Mouse (Mus musculus): ENCODE data around the gene Serpinb6d. TPM values are rescaled to one million over a fixed set of nuclear protein-coding genes. Genes with fewer than 3 reads are reported as not detected.

The Serpinb6d gene
- total RNA-seq (2021): not detected
- long read RNA-seq, experiment 1: 0 reads
- long read RNA-seq, experiment 2: 0 reads

GRCm38 (mm10) chr13:33661105-33661504 lies at the start of gene Serpinb6d:
Gene Serpinb6d, plus strand, starts transcription at chr13:33661405.
- DNase-seq: no peak

GRCm38 (mm10) chr13:33622921-33623320 lies 38.3 kb upstream of the Serpinb6d start:
- no peak for DNase-seq

GRCm38 (mm10) chr13:33642540-33642939 lies 18.7 kb upstream of the Serpinb6d start:
- no peak for DNase-seq

GRCm38 (mm10) chr13:33662550-33662949 lies 1.3 kb downstream of the Serpinb6d start:
- DNase-seq: no peak

GRCm38 (mm10) chr13:33720296-33720695 lies 59.1 kb downstream of the Serpinb6d start:
- no peak for DNase-seq

Other genes with a start within 250 kb of the Serpinb6d start
- gene Serpinb9g, start 176.6 kb upstream of the Serpinb6d start, total RNA-seq (2021): not detected
- gene Serpinb6e, start 182.0 kb downstream of the Serpinb6d start, total RNA-seq (2021): not detected
- under 1 TPM; 0.31 to 0.45 TPM for gene Serpinb6c, start 244.3 kb downstream of the Serpinb6d start, total RNA-seq (2021)

Data from gastrocnemius, postnatal 10 days (tissue).